Mouse (Mus musculus) liver, adult 2 months (tissue): ENCODE results near the gene Arl15.

ENCODE experiments used
- CTCF ChIP-seq: fragments of 200-500 bp; IDR thresholded peaks from 2 replicates; pipeline ENCODE4 v1.5.1; 2011; ENCODE audit warnings: low read depth, low read length, control low read depth
- POLR2A ChIP-seq: fragments of 200-500 bp; IDR thresholded peaks from 2 replicates; pipeline ENCODE4 v1.6.1; 2011; ENCODE audit warnings: low read length, control low read depth; ENCODE audit not compliant: insufficient read depth; ENCODE audit errors: extremely low read depth

GRCm38 (mm10) chr13:114094151-114094875 lies 300.0 kb downstream of the Arl15 start:
- no peak for TF ChIP-seq CTCF
- no peak for TF ChIP-seq POLR2A
